Mouse (Mus musculus) cerebellum, adult 2 months (tissue): ENCODE measurements at regions not wholly inside any gene's neighbourhood (a gene's known extent, or its start where the extent isn't known, plus 50 kb on each side); places are given as distances from the start of the nearest gene placed in this dataset.

ENCODE experiments used
- DNase-seq, 2 experiments: peaks; one replicate each; pipeline ENCODE4 v3.0.0; 2021
- H3K27ac ChIP-seq: fragments of 200-500 bp; 2 replicates; pipeline ENCODE4 v1.5.1; 2012; ENCODE audit warnings: low read length, control low read depth, inconsistent platforms; ENCODE audit not compliant: insufficient read depth
- H3K27me3 ChIP-seq: fragments of 200-500 bp; 2 replicates; pipeline ENCODE4 v1.6.1; 2012; ENCODE audit warnings: inconsistent platforms, mild to moderate bottlenecking, low read length, moderate library complexity; ENCODE audit not compliant: control insufficient read depth, insufficient read depth
- H3K4me1 ChIP-seq: fragments of 200-500 bp; 2 replicates; pipeline ENCODE4 v1.6.1; 2011; ENCODE audit warnings: low read length; ENCODE audit not compliant: control insufficient read depth, insufficient read depth
- H3K4me3 ChIP-seq: fragments of 200-500 bp; replicated peaks from 2 replicates; pipeline ENCODE3; 2011; ENCODE audit warnings: mild to moderate bottlenecking, low read depth, low read length, control low read depth; ENCODE audit not compliant: insufficient read depth
- CTCF ChIP-seq: fragments of 200-500 bp; IDR thresholded peaks from 2 replicates; pipeline ENCODE4 v1.5.1; 2011; ENCODE audit warnings: low read depth, mild to moderate bottlenecking, control low read depth, low read length, moderate library complexity, borderline replicate concordance; ENCODE audit not compliant: insufficient read depth
- POLR2A ChIP-seq: fragments of 200-500 bp; IDR thresholded peaks from 2 replicates; pipeline ENCODE4 v1.6.1; 2011; ENCODE audit warnings: low read length, control low read depth, borderline replicate concordance; ENCODE audit not compliant: insufficient read depth
- WGBS: fragments of 180-500 bp; shearing (Covaris S2); methylation state at CpG from one replicate; pipeline ENCODE4 v1.1.7; 2018; 5-methylcytosine and 5-hydroxymethylcytosine counted together

DNA sequence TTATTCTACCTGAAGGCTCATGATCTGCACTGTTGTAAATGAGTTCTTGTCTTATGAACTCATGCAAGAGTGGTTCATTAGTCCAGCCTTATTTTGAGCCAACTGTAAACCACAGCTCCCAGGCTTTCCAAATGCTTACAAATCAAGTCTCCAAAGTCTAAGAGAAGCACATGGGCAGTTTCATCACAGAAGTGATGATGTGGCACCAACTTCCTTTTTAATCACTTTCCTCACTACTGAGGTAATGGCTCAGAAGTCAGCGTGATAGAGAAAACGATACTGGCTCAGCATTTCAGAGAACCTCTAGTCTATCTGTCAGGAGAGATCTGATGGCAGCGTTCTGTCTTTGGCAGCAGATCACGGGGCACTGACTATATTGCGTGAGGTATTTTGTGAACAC lies 140.4 kb downstream of the Ankrd16 start:
- no peak for DNase-seq
- H3K27me3 ChIP-seq = no peaks in the 10 kb centered on the region
- H3K4me3 ChIP-seq = no peak overlapping the region
- WGBS = 65% methylated on average over 5 of the region's 5 CpGs
- TF ChIP-seq POLR2A = no peak
- TF ChIP-seq CTCF = no peak
- H3K4me1 ChIP-seq = no peaks in the 10 kb centered on the region
- no peak overlapping the region for H3K27ac ChIP-seq

DNA sequence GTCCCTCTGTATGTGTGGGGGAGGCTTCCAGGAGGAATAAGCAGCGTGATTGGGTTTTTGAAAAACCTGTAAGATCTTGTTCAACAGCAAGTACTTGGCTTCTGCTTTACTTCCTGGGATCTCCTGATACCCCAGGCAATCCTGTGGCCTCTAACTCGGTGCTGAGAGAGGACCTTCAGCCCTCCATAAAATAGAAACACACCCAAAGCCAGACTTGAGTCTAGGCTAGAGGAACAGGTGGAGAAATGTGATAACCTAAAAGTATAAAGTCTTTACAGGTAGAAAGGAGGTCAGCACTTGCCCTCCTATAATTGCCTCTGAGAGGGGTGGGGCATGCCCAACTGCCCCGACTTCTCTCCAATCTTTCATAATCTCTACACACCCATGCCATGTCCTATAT lies 183.1 kb downstream of the Ankrd16 start:
- no peak overlapping the region for H3K4me3 ChIP-seq
- 71% methylated on average over 3 of the region's 3 CpGs for WGBS
- no peaks in the 10 kb centered on the region for H3K4me1 ChIP-seq
- H3K27me3 ChIP-seq = no peaks in the 10 kb centered on the region
- no peak for DNase-seq
- TF ChIP-seq CTCF (no peak), POLR2A (no peak)
- H3K27ac ChIP-seq = no peak overlapping the region

DNA sequence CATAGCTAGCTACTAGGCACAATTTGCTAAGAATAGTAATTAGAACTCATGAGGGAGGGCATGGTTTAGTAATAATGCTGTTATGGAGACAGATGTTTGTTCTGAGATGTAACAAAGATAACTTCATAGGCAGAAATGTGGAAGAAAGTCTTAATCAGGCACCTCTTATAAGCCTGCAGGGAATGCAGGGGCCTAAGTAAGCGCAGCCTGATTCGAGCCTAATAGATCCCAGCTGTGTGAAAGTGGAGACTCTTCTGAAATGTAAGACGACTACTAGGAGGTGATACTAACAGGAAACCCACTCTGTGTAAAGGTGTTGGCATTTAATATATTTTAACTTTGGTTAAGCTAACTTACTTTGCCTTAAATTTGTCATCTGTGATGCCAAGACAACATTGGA lies 187.7 kb downstream of the Ankrd16 start:
- TF ChIP-seq POLR2A = no peak
- no peak for TF ChIP-seq CTCF
- 78% methylated on average over 3 of the region's 3 CpGs for WGBS

GRCm38 (mm10) chr2:11967001-11967400 lies 189.3 kb downstream of the Ankrd16 start:
- H3K4me3 ChIP-seq = no peak overlapping the region
- WGBS = 79% methylated on average over 2 of the region's 2 CpGs
- no peak overlapping the region for H3K27ac ChIP-seq
- TF ChIP-seq CTCF = no peak
- no peak for TF ChIP-seq POLR2A
- no peaks in the 10 kb centered on the region for H3K4me1 ChIP-seq
- H3K27me3 ChIP-seq = no peaks in the 10 kb centered on the region
- no peak for DNase-seq

More for the DNA sequence above, 187.7 kb downstream of the Ankrd16 start:
- no peaks in the 10 kb centered on the region for H3K27me3 ChIP-seq
- H3K4me1 ChIP-seq = no peaks in the 10 kb centered on the region
- no peak for DNase-seq
- H3K4me3 ChIP-seq = no peak overlapping the region
- no peak overlapping the region for H3K27ac ChIP-seq

DNA sequence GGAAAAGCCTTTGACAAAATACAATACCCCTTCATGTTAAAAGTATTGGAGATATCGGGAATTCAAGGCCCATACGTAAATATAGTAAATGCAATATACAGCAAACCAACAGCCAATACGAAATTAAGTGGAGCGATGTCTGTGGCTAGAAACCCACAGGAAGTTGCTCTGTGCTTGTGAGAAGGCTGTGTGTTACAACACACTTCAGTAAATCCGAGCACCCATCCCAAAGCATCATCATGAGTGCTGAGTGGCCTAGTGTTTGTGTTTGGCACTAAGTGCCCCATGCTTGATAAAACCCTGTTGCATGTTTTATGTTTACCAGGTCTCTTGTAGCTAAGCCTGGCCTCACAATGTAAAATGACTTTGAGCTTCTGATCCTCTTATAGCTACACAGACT lies 194.3 kb downstream of the Ankrd16 start:
- Histone ChIP-seq H3K27me3 (no peaks in the 10 kb centered on the region), H3K4me1 (no peaks in the 10 kb centered on the region), H3K27ac (no peak overlapping the region), H3K4me3 (no peak overlapping the region)
- DNase-seq = no peak
- WGBS = 88% methylated on average over 5 of the region's 5 CpGs
- TF ChIP-seq CTCF = no peak
- no peak for TF ChIP-seq POLR2A

- 35% methylated on average over 24 of the region's 24 CpGs for WGBS
- Histone ChIP-seq H3K27me3 (no peaks in the 10 kb centered on the region), H3K4me1 (no peaks in the 10 kb centered on the region), H3K27ac (no peak overlapping the region), H3K4me3 (no peak overlapping the region)
- TF ChIP-seq CTCF (peak; percentile 43; the same call in 1 of the 2 replicates), POLR2A (no peak)
- no peak for DNase-seq
Measured at GRCm38 (mm10) chr2:12001938-12002899, 224.5 kb downstream of the Ankrd16 start.

DNA sequence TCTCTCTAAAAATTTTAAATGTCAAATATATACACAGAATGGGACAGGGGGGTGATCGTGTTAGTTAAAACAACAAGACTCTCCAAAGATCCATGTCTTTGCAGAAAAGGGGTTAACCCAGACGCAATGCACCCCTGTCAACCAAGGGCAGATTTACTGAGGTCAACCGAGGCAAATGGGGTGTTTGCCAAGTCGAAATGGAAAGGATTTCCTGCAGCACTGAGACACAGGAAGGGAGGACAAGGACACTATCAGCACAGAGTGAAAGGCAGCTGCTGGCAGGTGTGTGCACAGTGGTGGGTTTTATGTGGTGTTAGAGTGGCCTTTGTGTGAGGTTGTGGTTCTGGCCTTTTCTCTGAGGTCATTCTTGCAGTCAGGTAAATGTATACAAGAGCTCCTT lies 226.7 kb downstream of the Ankrd16 start:
- H3K4me3 ChIP-seq = no peak overlapping the region
- WGBS = 58% methylated on average over 4 of the region's 4 CpGs
- H3K27me3 ChIP-seq = no peaks in the 10 kb centered on the region
- H3K4me1 ChIP-seq = no peaks in the 10 kb centered on the region
- no peak for DNase-seq
- H3K27ac ChIP-seq = no peak overlapping the region
- TF ChIP-seq POLR2A (no peak), CTCF (no peak)

DNA sequence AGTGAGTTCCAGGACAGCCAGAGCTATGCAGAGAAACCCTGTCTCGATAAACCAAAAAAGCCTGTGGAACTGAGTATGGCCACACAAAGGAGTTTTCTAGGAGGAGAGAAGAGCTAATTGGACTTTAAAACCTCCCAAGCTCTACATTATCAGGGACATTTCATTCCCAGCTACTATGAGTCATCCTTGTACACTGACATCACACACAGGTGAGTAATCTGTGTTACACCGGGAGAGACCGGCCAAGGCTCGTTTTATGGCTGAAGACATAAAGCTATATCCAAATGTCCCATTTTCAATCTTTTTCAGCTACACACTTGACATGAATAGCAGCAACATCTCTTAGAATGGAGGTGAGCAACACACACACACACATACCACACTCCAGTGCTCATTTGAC lies 229.5 kb downstream of the Ankrd16 start:
- DNase-seq = no peak
- H3K27me3 ChIP-seq = no peaks in the 10 kb centered on the region
- H3K27ac ChIP-seq = no peak overlapping the region
- H3K4me3 ChIP-seq = no peak overlapping the region
- TF ChIP-seq CTCF (no peak), POLR2A (no peak)
- WGBS = 96% methylated on average over 4 of the region's 4 CpGs
- no peaks in the 10 kb centered on the region for H3K4me1 ChIP-seq
